Mouse (Mus musculus) MEL-GATA-1-ER (cell line): ENCODE data around the gene Emd.
A peak's percentile ranks its signal among the peaks of the same experiment; 100 is the strongest.
"Not testable (repeated sequence)": the region's sequence is repeated elsewhere in the genome, so short reads cannot be mapped to it uniquely, and the experiment has no call there.

ENCODE experiments used
- DNase-seq: peaks from one replicate; pipeline ENCODE4 v3.0.0-alpha.2; 2012; ENCODE audit warnings: low read depth; ENCODE audit errors: extremely low read depth

Emd gene

GRCm38 (mm10) chrX:74254153-74254887 lies at the start of gene Emd:
TSS of gene Emd (plus strand) at chrX:74254687.
- peak; percentile 98 for DNase-seq

- DNase-seq, result no peak
Measured at GRCm38 (mm10) chrX:74218496-74218895, 36.0 kb upstream of the Emd start.

DNA sequence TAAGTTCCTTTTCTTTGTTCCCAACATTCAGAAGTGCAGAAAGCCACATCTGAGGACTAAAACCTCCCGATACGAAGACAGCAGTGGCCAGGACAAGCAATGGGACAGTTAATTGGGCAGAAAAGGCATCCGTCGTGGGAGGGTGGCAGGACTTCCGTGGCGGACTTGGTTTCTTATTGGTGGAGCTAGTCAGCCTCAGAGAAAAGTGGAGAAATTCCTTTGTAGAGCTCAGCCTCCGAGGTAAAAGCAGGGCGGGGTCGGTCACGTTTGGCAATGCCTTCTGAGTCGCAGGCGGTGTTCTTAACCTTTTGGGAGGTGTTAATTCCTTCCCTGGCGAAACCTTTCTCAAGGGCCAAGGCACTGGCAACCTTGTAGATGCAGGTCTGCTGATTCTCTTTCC lies 35.0 kb upstream of the Emd start:
- DNase-seq, result no peak

DNA sequence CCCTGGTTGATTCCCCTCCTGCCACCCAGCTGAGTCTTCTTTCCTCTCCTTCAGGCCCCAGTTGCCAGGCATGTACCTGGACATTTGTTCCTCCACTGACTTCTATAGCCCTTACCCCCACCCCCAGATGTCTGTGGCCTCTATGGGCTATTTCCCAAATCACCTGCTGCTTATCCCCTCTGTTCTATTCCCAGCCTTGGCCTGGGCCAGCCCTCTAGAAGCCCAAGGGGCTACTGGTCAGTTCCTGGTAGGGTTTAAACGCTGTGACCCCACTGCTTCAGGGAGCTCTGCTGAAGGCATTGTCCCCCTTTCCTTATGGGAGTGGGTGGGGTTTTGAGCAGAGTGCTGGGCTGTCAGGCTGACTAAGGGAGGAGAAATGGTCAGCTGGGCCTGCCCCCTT lies 34.4 kb upstream of the Emd start:
- DNase-seq, result not testable (repeated sequence)

DNA sequence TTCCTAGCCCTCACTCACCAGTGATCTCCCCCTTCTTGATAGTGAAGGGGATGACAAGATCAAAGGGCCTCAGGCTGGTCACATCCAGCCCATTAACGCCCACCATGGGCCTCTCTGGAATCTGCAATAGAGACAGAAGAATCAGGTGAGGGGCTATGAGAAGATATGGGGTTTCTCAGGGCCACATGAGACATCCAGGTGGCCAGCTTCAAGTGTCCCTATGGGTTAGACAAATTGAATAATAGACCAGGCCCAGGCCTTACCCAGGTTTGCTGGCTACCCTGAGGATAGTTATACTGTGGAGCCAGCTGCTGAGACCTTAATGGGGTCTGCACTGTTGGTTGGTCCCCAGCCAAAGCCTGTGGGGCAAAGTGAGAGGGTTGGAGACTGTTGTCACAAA lies 24.4 kb upstream of the Emd start:
- DNase-seq, result no peak

DNA sequence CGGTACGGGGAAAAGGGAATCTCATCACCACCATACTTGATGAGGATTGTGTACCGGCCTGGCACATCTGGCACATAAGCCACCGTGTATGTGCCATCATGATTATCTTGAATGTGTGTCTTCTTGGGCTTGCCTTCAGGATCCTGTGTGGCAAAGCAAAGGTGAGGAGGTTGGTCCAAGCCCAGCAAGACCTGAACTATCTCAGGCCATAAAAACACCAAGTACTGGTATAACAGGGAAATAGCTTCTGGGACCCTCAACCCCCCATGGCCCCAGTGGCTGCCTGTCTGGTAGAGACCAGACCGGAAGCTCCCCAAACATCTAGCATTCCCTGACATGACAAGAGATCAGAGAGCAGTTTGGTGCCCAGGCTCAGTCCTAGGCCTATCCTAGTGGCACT lies 21.3 kb upstream of the Emd start:
- no peak for DNase-seq

- DNase-seq, result no peak
Measured at GRCm38 (mm10) chrX:74240332-74240731, 14.2 kb upstream of the Emd start.

- DNase-seq, result no peak
Measured at GRCm38 (mm10) chrX:74243396-74243795, 11.1 kb upstream of the Emd start.

- DNase-seq, result peak; percentile 95
Measured at GRCm38 (mm10) chrX:74243807-74244206, 10.7 kb upstream of the Emd start.

DNA sequence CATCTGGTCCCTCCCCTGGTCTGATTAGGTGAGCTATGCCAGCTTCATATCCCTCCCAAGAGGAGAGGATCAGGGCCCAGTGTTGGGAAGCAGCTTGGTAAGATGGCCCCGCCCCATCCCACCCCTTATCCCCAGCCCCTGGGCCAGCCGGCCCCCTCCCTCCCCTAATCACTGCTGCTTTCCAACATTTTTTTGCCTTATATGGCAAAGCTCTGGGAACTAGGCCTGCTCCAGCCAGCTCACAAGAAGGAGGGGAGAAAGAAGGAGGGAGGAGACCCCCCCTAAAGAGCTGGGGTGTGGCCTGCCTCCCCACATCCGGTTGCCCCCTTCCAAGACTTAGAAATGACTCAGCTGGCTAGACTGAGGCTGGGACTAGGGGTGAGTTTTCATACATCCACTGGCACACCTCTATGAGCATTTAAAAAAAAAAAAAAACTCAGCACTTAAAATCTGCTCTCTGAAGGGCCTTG lies 9.8 kb upstream of the Emd start:
- DNase-seq, result peak; percentile 65

GRCm38 (mm10) chrX:74245107-74245506 lies 9.4 kb upstream of the Emd start:
- DNase-seq, result no peak

- DNase-seq, result peak; percentile 64
Measured at GRCm38 (mm10) chrX:74245687-74246086, 8.8 kb upstream of the Emd start.

GRCm38 (mm10) chrX:74246213-74246681 lies 8.2 kb upstream of the Emd start:
- peak; percentile 90 for DNase-seq

DNA sequence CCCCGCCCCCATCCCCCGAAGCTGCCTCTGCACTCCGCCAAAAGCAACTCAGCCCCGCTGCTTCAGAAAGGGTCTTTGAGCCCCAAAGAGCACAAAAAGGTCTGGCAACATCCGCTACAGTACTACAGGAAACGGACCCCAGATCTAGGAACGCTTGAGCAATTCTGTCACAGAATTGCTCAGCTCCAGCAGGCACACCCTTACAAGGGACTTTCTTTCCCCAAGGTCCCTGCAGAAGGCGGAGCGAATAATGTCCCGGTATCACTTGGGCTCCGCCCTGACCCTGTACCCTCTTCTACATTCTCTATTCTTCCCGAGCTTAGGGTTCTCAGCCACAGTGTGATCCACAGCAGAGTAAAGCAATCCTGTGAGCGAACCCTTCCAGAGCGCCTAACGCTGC lies 7.8 kb upstream of the Emd start:
- no peak for DNase-seq

DNA sequence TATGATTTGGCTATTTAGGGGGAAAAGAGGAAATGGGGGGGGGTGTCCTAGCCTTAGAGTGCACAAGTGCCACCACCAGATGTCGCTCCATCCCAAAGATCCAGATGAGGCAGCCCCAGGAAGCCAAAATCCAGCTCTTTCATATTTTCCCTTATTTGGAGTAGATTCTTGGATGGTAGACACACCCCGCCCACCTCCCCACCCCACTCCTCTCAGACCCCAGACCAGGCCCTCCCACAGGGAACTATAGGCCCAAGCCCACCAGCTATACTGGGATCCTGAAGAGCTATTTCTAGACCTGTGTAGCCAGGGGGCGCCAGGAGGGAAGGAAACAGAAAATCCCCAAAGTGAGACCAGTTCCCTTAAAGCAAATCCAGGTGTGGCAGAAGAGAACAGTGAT lies 5.8 kb upstream of the Emd start:
- DNase-seq, result no peak

DNA sequence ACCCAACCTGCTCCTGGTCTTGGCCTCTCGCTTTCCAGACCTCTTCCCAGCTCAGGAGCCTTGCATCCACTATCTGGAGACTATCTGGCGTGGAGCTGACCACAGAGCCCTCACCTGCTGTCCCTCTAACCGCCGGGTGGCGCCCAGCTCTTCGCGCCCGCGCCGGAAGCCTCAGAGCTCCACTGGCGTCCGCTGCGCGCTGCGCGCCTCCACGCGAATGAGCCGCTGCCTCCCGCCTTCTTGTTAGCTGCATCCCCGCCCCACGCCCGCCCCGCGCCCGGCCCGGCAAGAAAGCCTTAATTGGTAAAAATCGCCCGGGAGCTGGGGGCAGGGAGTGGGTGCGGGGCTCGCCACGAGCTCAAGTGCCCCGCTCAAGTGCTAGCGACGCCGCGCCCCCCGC lies 4.9 kb upstream of the Emd start, which contains the start of gene Flna:
TSS of gene Flna (minus strand) at position 206 of the 400 bp plus-strand sequence.
- no peak for DNase-seq

DNA sequence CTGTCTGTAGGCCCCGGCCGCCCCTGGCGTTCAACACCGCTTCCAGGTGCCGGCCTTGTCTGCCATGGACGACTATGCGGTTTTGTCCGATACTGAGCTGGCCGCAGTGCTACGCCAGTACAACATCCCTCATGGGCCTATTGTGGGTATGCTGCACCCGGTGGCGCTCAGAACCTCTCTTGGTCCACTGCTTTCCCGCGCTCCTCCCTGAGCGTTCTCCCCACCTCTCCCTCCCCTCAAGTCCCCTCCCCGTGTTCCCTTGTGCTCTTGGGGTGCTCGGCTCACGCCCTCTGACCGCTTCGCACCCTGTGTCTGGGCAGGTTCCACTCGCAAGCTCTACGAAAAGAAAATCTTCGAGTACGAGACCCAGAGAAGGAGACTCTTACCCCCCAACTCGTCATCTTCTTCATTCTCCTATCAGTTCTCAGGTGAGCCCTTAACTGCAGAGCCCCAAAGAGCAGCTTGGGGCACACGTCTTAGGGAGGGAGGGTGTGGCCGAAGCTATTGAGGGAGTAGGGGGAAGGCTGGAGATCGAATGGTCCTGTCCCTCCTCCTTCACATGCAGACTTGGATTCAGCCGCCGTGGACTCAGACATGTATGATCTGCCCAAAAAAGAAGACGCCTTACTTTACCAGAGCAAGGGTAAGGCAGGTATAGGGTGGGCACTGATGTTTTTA lies 540 bp downstream of the Emd start:
- no peak for DNase-seq

GRCm38 (mm10) chrX:74257746-74258145 lies 3.3 kb downstream of the Emd start:
- peak; percentile 70 for DNase-seq

DNA sequence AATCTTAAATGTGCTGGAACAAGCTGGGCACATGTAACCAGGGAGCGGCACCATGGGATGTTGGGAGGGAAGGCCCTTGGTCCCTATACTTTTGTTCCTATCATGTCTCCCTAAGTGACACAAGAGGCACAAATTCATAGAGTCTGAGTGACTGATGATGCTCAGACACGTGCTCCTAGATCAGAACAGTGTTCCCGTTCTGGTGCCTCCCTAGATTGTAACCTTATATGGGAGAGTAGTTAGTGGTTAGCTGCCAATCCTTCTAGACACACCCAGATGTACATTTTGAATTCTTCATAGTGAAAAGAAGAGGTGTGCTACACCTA lies 15.2 kb downstream of the Emd start:
- no peak for DNase-seq

GRCm38 (mm10) chrX:74270062-74270901 lies 15.8 kb downstream of the Emd start, which contains the start of gene Rpl10:
TSS of gene Rpl10 (plus strand) at chrX:74270812.
- DNase-seq, result peak; percentile 99

DNA sequence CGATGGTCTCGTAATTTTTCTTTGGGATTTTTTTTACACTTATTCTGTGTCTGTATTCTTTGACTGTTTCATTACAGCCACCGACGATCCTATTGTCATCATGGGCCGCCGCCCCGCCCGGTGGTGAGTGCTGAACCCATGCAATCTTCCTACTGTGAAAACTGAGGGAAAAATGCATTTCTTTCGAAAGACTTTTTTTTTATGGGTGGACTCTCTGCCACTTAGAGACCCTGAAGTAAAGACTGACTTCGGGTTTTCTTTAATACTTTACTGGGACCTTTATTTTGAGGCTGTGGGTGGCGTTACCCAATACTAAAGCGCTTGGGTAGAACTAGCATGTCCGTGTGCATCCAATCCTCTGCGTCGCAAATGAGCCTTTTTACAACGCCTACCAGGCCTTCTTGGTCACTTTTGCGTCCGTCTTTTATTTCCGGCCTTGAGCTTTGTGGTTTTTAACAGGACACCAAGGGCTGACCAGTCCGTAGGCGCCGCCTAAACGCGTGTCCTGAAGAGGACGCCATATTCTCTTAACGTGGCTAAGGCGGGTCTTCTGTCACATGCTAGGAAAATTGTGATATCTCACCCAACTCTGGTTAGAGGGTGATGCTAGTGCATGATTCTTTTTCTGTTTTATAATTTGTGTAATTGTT lies 16.5 kb downstream of the Emd start:
- no peak for DNase-seq
